Mouse (Mus musculus): ENCODE data around the gene Olfr1373.
"Not testable (repeated sequence)": the region's sequence is repeated elsewhere in the genome, so short reads cannot be mapped to it uniquely, and the experiment has no call there.

- not testable (repeated sequence) for TF ChIP-seq CTCF (IDR thresholded peaks at IDR 0.05; ENCODE audit: low read depth, low read length); GATA1 (IDR thresholded peaks at IDR 0.05; ENCODE audit: borderline replicate concordance, low read length); POLR2AphosphoS5 (IDR thresholded peaks at IDR 0.05; ENCODE audit: insufficient replicate concordance, low read depth, low read length)
These were observed 29.2 kb downstream of the Olfr1373 start for GRCm38 (mm10) chr11:52116117-52116516.
